11 mouse cellular contexts compared by ENCODE assay signal in genomic region chr7:132786522-132786921, GRCm38 (mm10). TPM values are rescaled to one million over a fixed set of nuclear protein-coding genes. Genes with fewer than 3 reads are reported as not detected.
DNase-seq lines count a peak whose midpoint lies in the region; ATAC-seq and TF ChIP-seq lines count a peak whose summit lies in the region.
"Had no signal": no experiment of that assay in that cellular context is flagged by ENCODE, and none has a peak within 500 bp of the region (broad histone marks: within the 10 kb centered on the region; RNA-seq: fewer than 3 reads in every experiment).

No protein-coding gene starts in this region.

- peaks cover 54% of the 10 kb centered on the region for H3K4me1 ChIP-seq in embryonic facial prominence, embryonic 10.5 days
- peaks cover 34% of the 10 kb centered on the region for H3K4me1 ChIP-seq in liver, embryonic 11.5 days (replicated peaks; ENCODE audit: control insufficient read depth, insufficient read depth, low read length)

- WGBS in embryonic facial prominence, embryonic 10.5 days, result 58% methylated on average over 4 of the region's 4 CpGs
- WGBS in liver, embryonic 11.5 days, result 36% methylated on average over 4 of the region's 4 CpGs

- H3K4me2 ChIP-seq in liver, embryonic 11.5 days, result no peak overlapping the region
- H3K4me2 ChIP-seq: hindbrain, embryonic 13.5 days had no signal

- no peak for TF ChIP-seq CTCF in layer of hippocampus, adult 2 months (conservative IDR thresholded peaks at IDR 0.05)

- no peak overlapping the region for H3K9ac ChIP-seq in liver, embryonic 11.5 days (ENCODE audit: low read depth, low read length)
- H3K9ac ChIP-seq: hindbrain, embryonic 13.5 days had no signal

- 0 out of 2 replicates have a peak, but pooled peaks cover 4% of the 10 kb centered on the region for H3K36me3 ChIP-seq in embryonic facial prominence, embryonic 10.5 days (replicated peaks)
- H3K36me3 ChIP-seq in liver, embryonic 11.5 days (ENCODE audit: control insufficient read depth, insufficient read depth, low read length), result no peaks in the 10 kb centered on the region
- H3K36me3 ChIP-seq: hindbrain, embryonic 13.5 days had no signal

- H3K27ac ChIP-seq in layer of hippocampus, adult 2 months, result peak overlapping the region; percentile 80
- peak overlapping the region; percentile 44; the same call in 1 of the 2 replicates for H3K27ac ChIP-seq in embryonic facial prominence, embryonic 10.5 days (replicated peaks)
- peak overlapping the region; percentile 45; the same call in 1 of the 2 replicates for H3K27ac ChIP-seq in liver, embryonic 11.5 days (ENCODE audit: low read depth, low read length)
- H3K27ac ChIP-seq: hindbrain, embryonic 13.5 days had no signal

- no peak overlapping the region for H3K4me3 ChIP-seq in layer of hippocampus, adult 2 months
- no peak overlapping the region for H3K4me3 ChIP-seq in embryonic facial prominence, embryonic 10.5 days
- no peak overlapping the region for H3K4me3 ChIP-seq in liver, embryonic 11.5 days (ENCODE audit: low read depth, low read length)
- H3K4me3 ChIP-seq: hindbrain, embryonic 13.5 days; myocyte had no signal

- ATAC-seq in liver, embryonic 11.5 days (replicated peaks; ENCODE audit: low FRiP score), result 0 out of 2 replicates have a peak, but pooled peaks have one; percentile 15

- no peaks in the 10 kb centered on the region for H3K27me3 ChIP-seq in embryonic facial prominence, embryonic 10.5 days (replicated peaks; ENCODE audit: low read depth, poor library complexity, severe bottlenecking)
- no peaks in the 10 kb centered on the region for H3K27me3 ChIP-seq in liver, embryonic 11.5 days (replicated peaks; ENCODE audit: control insufficient read depth, insufficient read depth, low read length)
- H3K27me3 ChIP-seq: hindbrain, embryonic 13.5 days had no signal

- peak; percentile 77 for DNase-seq in cerebellum, adult 9-10 months
- no peak for DNase-seq in cerebellum, postnatal 4 days (ENCODE audit: low spot score in 2 of 2)
- no peak for DNase-seq in layer of hippocampus, adult 2 months (ENCODE audit: low spot score in 2 of 2)
- no peak for DNase-seq in layer of hippocampus, adult 18-20 months (ENCODE audit: low spot score in 2 of 2)
- DNase-seq in embryonic facial prominence, embryonic 10.5 days (ENCODE audit: low spot score), result no peak
- no peak for DNase-seq in liver, embryonic 11.5 days (ENCODE audit: low spot score)
- no peak for DNase-seq in urinary bladder, adult 18-20 months (ENCODE audit: low spot score in 2 of 2)
- DNase-seq in thymus, postnatal 4 days, result no peak
- DNase-seq: spleen, adult 18-20 months had no signal

- no peaks in the 10 kb centered on the region for H3K9me3 ChIP-seq in embryonic facial prominence, embryonic 10.5 days
- H3K9me3 ChIP-seq in liver, embryonic 11.5 days (ENCODE audit: control insufficient read depth, low read length), result no peaks in the 10 kb centered on the region
- H3K9me3 ChIP-seq: hindbrain, embryonic 13.5 days had no signal

RNA-seq across cellular contexts. Expression of gene Fam53b, which starts 27.2 kb away (rescaled TPM):
- total RNA-seq in layer of hippocampus, adult 2 months (2021), result 10 to 100 TPM; 42.3 to 54.8 TPM
- total RNA-seq in layer of hippocampus, adult 18-20 months (2021), result 10 to 100 TPM; 50.6 to 51.7 TPM
- polyA plus RNA-seq in embryonic facial prominence, embryonic 10.5 days (2016; fragmentation: Nextera tagmentation; extraction: Ambion mirVana), result 29.4 and 29.9 TPM in 2 replicates
- polyA plus RNA-seq in liver, embryonic 11.5 days (2014; fragmentation: Nextera tagmentation; extraction: Ambion mirVana), result 20.1 and 20.4 TPM in 2 replicates
